Mouse (Mus musculus): ENCODE data around the gene Map3k13. TPM values are rescaled to one million over a fixed set of nuclear protein-coding genes. Genes with fewer than 3 reads are reported as not detected.

Gene Map3k13
- 0.43 and 0.68 TPM in 2 replicates for polyA plus RNA-seq (2015; fragmentation: Nextera tagmentation; extraction: Ambion mirVana)

DNA sequence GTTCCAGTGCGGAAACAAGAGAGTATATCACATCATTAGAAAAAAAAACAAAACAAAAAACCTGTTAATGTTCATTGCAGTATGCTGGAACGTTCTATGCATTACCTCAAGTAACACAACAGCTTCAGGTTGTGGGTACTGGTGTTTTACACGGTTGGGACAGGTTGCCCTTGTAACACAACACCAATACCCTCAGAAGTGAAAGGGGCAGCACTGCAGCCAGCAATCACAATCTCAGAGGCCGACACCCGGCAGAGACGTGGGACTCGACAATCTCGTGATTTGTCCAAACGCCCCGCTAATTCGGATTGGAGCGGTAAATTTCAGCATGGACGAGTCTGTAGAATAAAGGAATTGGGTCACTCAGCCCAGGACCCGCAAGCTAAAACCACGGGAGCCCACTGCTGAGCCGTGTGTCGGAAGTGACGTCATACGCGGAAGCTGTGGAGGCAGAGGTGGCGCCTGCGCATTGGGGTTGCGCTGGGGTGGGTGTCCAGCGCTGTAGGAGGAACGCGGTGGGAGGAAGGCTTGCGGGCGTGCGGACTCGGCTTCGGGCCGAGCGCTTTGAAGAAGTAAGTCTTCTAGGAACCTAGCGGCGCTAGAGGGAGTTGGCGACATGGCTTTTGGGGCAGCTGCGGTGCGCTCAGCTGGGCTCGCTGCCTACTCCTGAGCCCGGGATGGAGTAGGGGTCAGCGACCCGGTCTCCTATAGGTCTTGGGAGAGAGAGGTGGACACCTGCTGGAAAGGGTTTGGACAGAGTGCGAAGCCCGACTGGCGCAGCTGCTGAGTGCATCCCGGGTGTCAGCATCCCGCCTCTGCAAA lies at the start of gene Map3k13:
TSS of gene Map3k13 (plus strand) at position 472 of the 822 bp plus-strand sequence.

GRCm38 (mm10) chr16:21787516-21788353 lies 6.4 kb upstream of the Map3k13 start, which contains the start of gene Ehhadh:
Gene Ehhadh (minus strand): TSS chr16:21787807.

GRCm38 (mm10) chr16:21946761-21947715 lies 152.9 kb downstream of the Map3k13 start, which contains the start of gene Tmem41a:
Gene Tmem41a (minus strand): TSS chr16:21947552.

Other genes starting within 250 kb of the Map3k13 start
- gene 2510009E07Rik, start 99.7 kb upstream of the Map3k13 start, polyA plus RNA-seq (2015; fragmentation: Nextera tagmentation; extraction: Ambion mirVana): 9.0 and 9.5 TPM in 2 replicates
- 10.7 and 11.0 TPM in 2 replicates for gene Ehhadh, start 6.5 kb upstream of the Map3k13 start, polyA plus RNA-seq (2015; fragmentation: Nextera tagmentation; extraction: Ambion mirVana)
- gene Tmem41a, start 153.2 kb downstream of the Map3k13 start, polyA plus RNA-seq (2015; fragmentation: Nextera tagmentation; extraction: Ambion mirVana): 36.0 and 48.5 TPM in 2 replicates
- 0.76 and 2.0 TPM in 2 replicates for gene Liph, start 201.3 kb downstream of the Map3k13 start, polyA plus RNA-seq (2015; fragmentation: Nextera tagmentation; extraction: Ambion mirVana)
- 16.8 and 24.8 TPM in 2 replicates for gene Senp2, start 215.1 kb downstream of the Map3k13 start, polyA plus RNA-seq (2015; fragmentation: Nextera tagmentation; extraction: Ambion mirVana)

Data from adrenal gland, postnatal 0 days (tissue).